Mouse (Mus musculus) cortical plate, adult 2 months (tissue): Measurements from ENCODE around the gene Plcl1.

Experiments used
- CTCF ChIP-seq: fragments of 200-500 bp; IDR thresholded peaks from 2 replicates; pipeline ENCODE4 v1.5.1; 2011; ENCODE audit warnings: mild to moderate bottlenecking, control low read depth, low read length; ENCODE audit not compliant: insufficient read depth; ENCODE audit errors: extremely low read depth
- POLR2A ChIP-seq: fragments of 200-500 bp; IDR thresholded peaks from 2 replicates; pipeline ENCODE4 v1.6.1; 2011; ENCODE audit warnings: mild to moderate bottlenecking, low read length, control low read depth; ENCODE audit not compliant: insufficient read depth; ENCODE audit errors: extremely low read depth

- TF ChIP-seq CTCF (no peak), POLR2A (no peak)
Measured at GRCm38 (mm10) chr1:55741885-55742284, 336.2 kb downstream of the Plcl1 start.
